Mouse (Mus musculus): ENCODE data around the gene Pitpnm3.
A peak's percentile ranks its signal among the peaks of the same experiment; 100 is the strongest.
"Not testable (repeated sequence)": the region's sequence is repeated elsewhere in the genome, so short reads cannot be mapped to it uniquely, and the experiment has no call there.

Gene Pitpnm3

GRCm38 (mm10) chr11:72135383-72136158 lies at the start of gene Pitpnm3:
TSS of gene Pitpnm3 (minus strand) at chr11:72135778.
- peak in 1 of 2 experiments; percentile 41 for DNase-seq (ENCODE audit: low spot score in 2 of 2)

GRCm38 (mm10) chr11:72184252-72184651 lies 48.7 kb upstream of the Pitpnm3 start:
- DNase-seq (ENCODE audit: low spot score in 2 of 2) = no peak

GRCm38 (mm10) chr11:72181136-72181535 lies 45.6 kb upstream of the Pitpnm3 start:
- no peak for DNase-seq (ENCODE audit: low spot score in 2 of 2)

GRCm38 (mm10) chr11:72180556-72180955 lies 45.0 kb upstream of the Pitpnm3 start:
- no peak for DNase-seq (ENCODE audit: low spot score in 2 of 2)

- DNase-seq (ENCODE audit: low spot score in 2 of 2) = no peak
Measured at GRCm38 (mm10) chr11:72176553-72176952, 41.0 kb upstream of the Pitpnm3 start.

- no peak for DNase-seq (ENCODE audit: low spot score in 2 of 2)
Measured at GRCm38 (mm10) chr11:72175966-72176365, 40.4 kb upstream of the Pitpnm3 start.

GRCm38 (mm10) chr11:72174721-72175120 lies 39.1 kb upstream of the Pitpnm3 start:
- DNase-seq (ENCODE audit: low spot score in 2 of 2) = no peak

GRCm38 (mm10) chr11:72173506-72173905 lies 37.9 kb upstream of the Pitpnm3 start:
- no peak for DNase-seq (ENCODE audit: low spot score in 2 of 2)

- DNase-seq (ENCODE audit: low spot score in 2 of 2) = not testable (repeated sequence)
Measured at GRCm38 (mm10) chr11:72171906-72172305, 36.3 kb upstream of the Pitpnm3 start.

GRCm38 (mm10) chr11:72169871-72170270 lies 34.3 kb upstream of the Pitpnm3 start:
- DNase-seq (ENCODE audit: low spot score in 2 of 2) = no peak

- no peak for DNase-seq (ENCODE audit: low spot score in 2 of 2)
Measured at GRCm38 (mm10) chr11:72163198-72163597, 27.6 kb upstream of the Pitpnm3 start.

- DNase-seq (ENCODE audit: low spot score in 2 of 2) = no peak
Measured at GRCm38 (mm10) chr11:72156624-72157023, 21.0 kb upstream of the Pitpnm3 start.

- no peak for DNase-seq (ENCODE audit: low spot score in 2 of 2)
Measured at GRCm38 (mm10) chr11:72155981-72156428, 20.4 kb upstream of the Pitpnm3 start.

- DNase-seq (ENCODE audit: low spot score in 2 of 2) = no peak
Measured at GRCm38 (mm10) chr11:72155186-72155980, 19.8 kb upstream of the Pitpnm3 start.

- DNase-seq (ENCODE audit: low spot score in 2 of 2) = no peak
Measured at GRCm38 (mm10) chr11:72153122-72153862, 17.7 kb upstream of the Pitpnm3 start.

- DNase-seq (ENCODE audit: low spot score in 2 of 2) = no peak
Measured at GRCm38 (mm10) chr11:72151120-72151519, 15.5 kb upstream of the Pitpnm3 start.

- DNase-seq (ENCODE audit: low spot score in 2 of 2) = no peak
Measured at GRCm38 (mm10) chr11:72147910-72148309, 12.3 kb upstream of the Pitpnm3 start.

- no peak for DNase-seq (ENCODE audit: low spot score in 2 of 2)
Measured at GRCm38 (mm10) chr11:72145877-72146248, 10.3 kb upstream of the Pitpnm3 start.

GRCm38 (mm10) chr11:72145182-72145876 lies 9.8 kb upstream of the Pitpnm3 start:
- DNase-seq (ENCODE audit: low spot score in 2 of 2) = no peak

- DNase-seq (ENCODE audit: low spot score in 2 of 2) = no peak
Measured at GRCm38 (mm10) chr11:72142889-72143288, 7.3 kb upstream of the Pitpnm3 start.

GRCm38 (mm10) chr11:72140198-72140597 lies 4.6 kb upstream of the Pitpnm3 start:
- no peak for DNase-seq (ENCODE audit: low spot score in 2 of 2)

Data from frontal cortex, postnatal 14 days (tissue).